Mouse (Mus musculus): ENCODE data around the gene Nhlh2. TPM values are rescaled to one million over a fixed set of nuclear protein-coding genes. Genes with fewer than 3 reads are reported as not detected.

Nhlh2 gene
- total and polyA plus RNA-seq, 3 experiments, result not detected

DNA sequence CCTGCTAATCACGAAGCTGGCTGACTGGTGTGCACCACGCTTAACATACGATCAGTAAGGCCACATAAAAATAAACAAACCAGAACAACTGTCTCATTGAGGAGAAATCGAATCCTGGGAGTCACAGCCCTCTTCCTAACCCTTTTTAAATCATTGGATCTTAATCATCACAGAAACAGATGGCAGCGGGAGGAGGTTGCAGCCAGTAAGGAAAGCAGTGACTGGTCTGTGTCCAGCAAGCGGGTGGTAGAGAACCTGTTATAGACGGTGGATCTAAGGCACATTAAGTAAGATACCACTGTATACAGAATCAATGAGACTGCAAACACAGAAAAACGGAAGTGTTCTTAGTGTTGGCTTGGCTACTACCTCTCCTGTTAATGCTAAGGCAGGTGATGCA is 24.2 kb upstream of the Nhlh2 start:
- H3K9me3 ChIP-seq (replicated peaks; ENCODE audit: low read length), result no peaks in the 10 kb centered on the region
- H3K27me3 ChIP-seq (replicated peaks), result no peaks in the 10 kb centered on the region
- no peak overlapping the region for H3K4me2 ChIP-seq (ENCODE audit: insufficient read depth, low read depth, poor library complexity, severe bottlenecking)
- peaks cover 4 to 5% of the 10 kb centered on the region in 2 experiments; a peak in 2 of 4 replicates for H3K4me1 ChIP-seq (ENCODE audit: control insufficient read depth in 1 of 2, insufficient read depth in 2 of 2)
- H3K27ac ChIP-seq (ENCODE audit: insufficient read depth, low read depth), result no peak overlapping the region
- TF ChIP-seq E2F4 (IDR thresholded peaks at IDR 0.05; ENCODE audit: insufficient replicate concordance, low read depth, low read length) (no peak), TBP (conservative IDR thresholded peaks at IDR 0.05; ENCODE audit: low read depth, low read length) (no peak), USF1 (IDR thresholded peaks at IDR 0.05; ENCODE audit: low read depth, low read length) (no peak), ZKSCAN1 (IDR thresholded peaks at IDR 0.05; ENCODE audit: borderline replicate concordance, low read depth, low read length) (no peak)
- no peak overlapping the region for H3K4me3 ChIP-seq (replicated peaks in 1 of 3; ENCODE audit: low read depth in 2 of 3, low read length in 2 of 3, poor library complexity in 1 of 3)
- in situ Hi-C loops (cut with MboI; ENCODE audit: low pct_ligation_motif_present, low pct_unique_long_range_greater_than_20kb, low sequenced_read_pairs) (no loop called here), dilution Hi-C loops (cut with MboI; ENCODE audit: extremely low pct_ligation_motif_present, extremely low pct_unique_long_range_greater_than_20kb, low sequenced_read_pairs) (no loop called here)
- DNase-seq (ENCODE audit: extremely low read depth), result no peak
- H3K79me2 ChIP-seq (replicated peaks; ENCODE audit: control insufficient read depth, extremely low read depth, insufficient read depth, poor library complexity, severe bottlenecking), result no peaks in the 10 kb centered on the region
- no peak overlapping the region for H3K9ac ChIP-seq (ENCODE audit: insufficient read depth, low read depth)
- H3K36me3 ChIP-seq (replicated peaks in 1 of 2; ENCODE audit: control insufficient read depth in 1 of 2, insufficient read depth in 1 of 2, low read length in 1 of 2), result no peaks in the 10 kb centered on the region

DNA sequence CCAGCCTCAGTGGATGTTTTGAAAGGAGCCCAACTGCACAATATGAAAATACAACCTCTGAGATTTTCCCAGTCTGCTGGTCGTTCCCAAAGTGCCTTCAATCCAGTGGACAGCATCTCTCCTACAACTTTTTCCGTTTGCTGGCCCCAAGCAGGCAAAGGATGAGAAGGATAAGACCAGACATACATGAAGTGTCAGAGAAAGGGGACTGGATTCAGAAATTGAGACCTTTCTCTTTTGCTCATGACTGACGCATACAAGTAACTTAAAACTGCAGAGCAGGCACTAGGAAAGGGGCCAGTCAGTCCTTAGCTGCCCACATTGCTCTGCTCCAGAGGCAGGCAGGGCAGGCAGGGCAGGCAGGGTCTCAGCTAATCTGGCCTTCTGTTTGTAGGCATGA is 19.7 kb upstream of the Nhlh2 start:
- TF ChIP-seq ZC3H11A (IDR thresholded peaks at IDR 0.05; ENCODE audit: low read depth, low read length) (no peak), HCFC1 (IDR thresholded peaks at IDR 0.05; ENCODE audit: low read depth, low read length) (no peak), JUN (IDR thresholded peaks at IDR 0.05; ENCODE audit: insufficient read depth, low read depth, low read length) (no peak), KAT2A (IDR thresholded peaks at IDR 0.05; ENCODE audit: insufficient replicate concordance, low read length) (no peak), E2F4 (IDR thresholded peaks at IDR 0.05; ENCODE audit: insufficient replicate concordance, low read depth, low read length) (no peak), JUND (conservative IDR thresholded peaks at IDR 0.05; ENCODE audit: low read depth, low read length) (no peak), ZNF384 (IDR thresholded peaks at IDR 0.05; ENCODE audit: low read depth, low read length) (no peak), MEF2A (IDR thresholded peaks at IDR 0.05; ENCODE audit: borderline replicate concordance, low read depth, low read length) (no peak), ETS1 (conservative IDR thresholded peaks at IDR 0.05; ENCODE audit: low read depth, low read length) (no peak), CTCF (conservative IDR thresholded peaks at IDR 0.05 in 1 of 2, IDR thresholded peaks at IDR 0.05 in 1 of 2; ENCODE audit: low read depth in 2 of 2, low read length in 2 of 2) (no peak), TCF12 (IDR thresholded peaks at IDR 0.05; ENCODE audit: low read depth, low read length) (no peak), SIN3A (IDR thresholded peaks at IDR 0.05; ENCODE audit: low read length) (no peak), BHLHE40 (IDR thresholded peaks at IDR 0.05; ENCODE audit: low read depth, low read length) (no peak), USF1 (IDR thresholded peaks at IDR 0.05; ENCODE audit: low read depth, low read length) (no peak), ZKSCAN1 (IDR thresholded peaks at IDR 0.05; ENCODE audit: borderline replicate concordance, low read depth, low read length) (no peak), IRF4 (IDR thresholded peaks at IDR 0.05; ENCODE audit: low read depth, low read length) (no peak), MYC (IDR thresholded peaks at IDR 0.05; ENCODE audit: low read depth, low read length) (no peak), MAX (IDR thresholded peaks at IDR 0.05; ENCODE audit: low read length) (no peak)
- dilution Hi-C loops (cut with MboI; ENCODE audit: extremely low pct_ligation_motif_present, extremely low pct_unique_long_range_greater_than_20kb, low sequenced_read_pairs) (no loop called here), in situ Hi-C loops (cut with MboI; ENCODE audit: low pct_ligation_motif_present, low pct_unique_long_range_greater_than_20kb, low sequenced_read_pairs) (no loop called here)
- no peaks in the 10 kb centered on the region for H3K9me3 ChIP-seq (replicated peaks; ENCODE audit: low read length)
- H3K4me1 ChIP-seq (ENCODE audit: control insufficient read depth in 1 of 2, insufficient read depth in 2 of 2), result peaks cover under 1 to 5% of the 10 kb centered on the region in 2 experiments; a peak in 2 of 4 replicates
- no peak for DNase-seq (ENCODE audit: extremely low read depth)
- no peak overlapping the region for H3K27ac ChIP-seq (ENCODE audit: insufficient read depth, low read depth)
- no peak overlapping the region for H3K9ac ChIP-seq (ENCODE audit: insufficient read depth, low read depth)
- H3K27me3 ChIP-seq (replicated peaks), result no peaks in the 10 kb centered on the region
- H3K4me3 ChIP-seq (replicated peaks in 1 of 3; ENCODE audit: low read depth in 2 of 3, low read length in 2 of 3, poor library complexity in 1 of 3), result no peak overlapping the region
- no peaks in the 10 kb centered on the region for H3K36me3 ChIP-seq (replicated peaks in 1 of 2; ENCODE audit: control insufficient read depth in 1 of 2, insufficient read depth in 1 of 2, low read length in 1 of 2)
- H3K79me2 ChIP-seq (replicated peaks; ENCODE audit: control insufficient read depth, extremely low read depth, insufficient read depth, poor library complexity, severe bottlenecking), result no peaks in the 10 kb centered on the region
- no peak overlapping the region for H3K4me2 ChIP-seq (ENCODE audit: insufficient read depth, low read depth, poor library complexity, severe bottlenecking)

Measured in CH12.LX (cell line).